Mouse (Mus musculus) layer of hippocampus, postnatal 25 days (tissue): ENCODE results near the gene Ankib1. TPM values are rescaled to one million over a fixed set of nuclear protein-coding genes. Genes with fewer than 3 reads are reported as not detected.
"Not testable (repeated sequence)": the region's sequence is repeated elsewhere in the genome, so short reads cannot be mapped to it uniquely, and the experiment has no call there.

Experiments
- DNase-seq, 2 experiments: peaks; one replicate each; pipeline ENCODE4 v3.0.0; 2022; ENCODE audit warnings: mixed read lengths in 2 of 2, low spot score in 1 of 2; ENCODE audit errors: extremely low spot score in 1 of 2
- total RNA-seq, 2 experiments: library from RNA; stranded (reverse); gene quantifications; 2 replicates each; pipeline ENCODE4 v1.2.3; 2021

The Ankib1 gene
- total RNA-seq: 10 to 100 TPM; 82.0 to 92.3 TPM

GRCm38 (mm10) chr5:3802433-3803291, at the start of gene Ankib1, which contains the start of gene Krit1:
Gene Ankib1 (minus strand): TSS chr5:3802925.
Gene Krit1 (plus strand): TSS chr5:3803184.
- DNase-seq: peak; percentile 85 to 88

GRCm38 (mm10) chr5:3845026-3845425, 42.3 kb upstream of the Ankib1 start, which contains the start of gene Lrrd1:
Gene Lrrd1 (plus strand): TSS chr5:3845173.
- peak in 1 of 2 experiments; percentile 17 for DNase-seq

- no peak for DNase-seq
These were observed 31.4 kb upstream of the Ankib1 start for GRCm38 (mm10) chr5:3834107-3834506.

GRCm38 (mm10) chr5:3808472-3808871, 5.7 kb upstream of the Ankib1 start:
- no peak for DNase-seq

GRCm38 (mm10) chr5:3803292-3804165, 804 bp upstream of the Ankib1 start:
- DNase-seq: no peak

GRCm38 (mm10) chr5:3801672-3802432, 873 bp downstream of the Ankib1 start:
- DNase-seq: no peak

GRCm38 (mm10) chr5:3800881-3801280, 1.8 kb downstream of the Ankib1 start:
- DNase-seq: no peak

GRCm38 (mm10) chr5:3800041-3800440, 2.7 kb downstream of the Ankib1 start:
- no peak for DNase-seq

GRCm38 (mm10) chr5:3798656-3799055, 4.1 kb downstream of the Ankib1 start:
- not testable (repeated sequence) for DNase-seq

GRCm38 (mm10) chr5:3797101-3797500, 5.6 kb downstream of the Ankib1 start:
- DNase-seq: not testable (repeated sequence)

GRCm38 (mm10) chr5:3791048-3791447, 11.7 kb downstream of the Ankib1 start:
- no peak for DNase-seq

GRCm38 (mm10) chr5:3787548-3787947, 15.2 kb downstream of the Ankib1 start:
- DNase-seq: no peak

GRCm38 (mm10) chr5:3784751-3785496, 17.8 kb downstream of the Ankib1 start:
- DNase-seq: no peak

GRCm38 (mm10) chr5:3783947-3784681, 18.6 kb downstream of the Ankib1 start:
- DNase-seq: no peak

GRCm38 (mm10) chr5:3782670-3783069, 20.1 kb downstream of the Ankib1 start:
- no peak for DNase-seq

GRCm38 (mm10) chr5:3772017-3772416, 30.7 kb downstream of the Ankib1 start:
- no peak for DNase-seq

GRCm38 (mm10) chr5:3771512-3771911, 31.2 kb downstream of the Ankib1 start:
- no peak for DNase-seq

GRCm38 (mm10) chr5:3750536-3750935, 52.2 kb downstream of the Ankib1 start:
- DNase-seq: not testable (repeated sequence)

GRCm38 (mm10) chr5:3732846-3733245, 69.9 kb downstream of the Ankib1 start:
- not testable (repeated sequence) for DNase-seq
